Mouse (Mus musculus) hindbrain, embryonic 15.5 days (tissue): Measurements from ENCODE around the gene Fgr. TPM values are rescaled to one million over a fixed set of nuclear protein-coding genes. Genes with fewer than 3 reads are reported as not detected.

Source experiments
- ATAC-seq: fragments of 200-750 bp; cut with Nextera tagmentation; 2 replicates; pipeline ENCODE4 v1.8.0; 2017; ENCODE audit warnings: low read depth, moderate number of reproducible peaks, moderate TSS enrichment; ENCODE audit not compliant: low FRiP score
- H3K27ac ChIP-seq: fragments of 300-500 bp; sonication (generic); replicated peaks from 2 replicates; pipeline ENCODE4 v1.5.1; 2015; ENCODE audit warnings: mild to moderate bottlenecking, inconsistent platforms
- H3K27me3 ChIP-seq: fragments of 300-500 bp; sonication (generic); 2 replicates; pipeline ENCODE4 v1.6.1; 2015; ENCODE audit warnings: control low read depth, inconsistent platforms
- H3K36me3 ChIP-seq: fragments of 300-500 bp; sonication (generic); 2 replicates; pipeline ENCODE4 v1.6.1; 2015; ENCODE audit warnings: control low read depth, inconsistent platforms
- H3K4me1 ChIP-seq: fragments of 300-500 bp; sonication (generic); replicated peaks from 2 replicates; pipeline ENCODE4 v1.6.1; 2015; ENCODE audit warnings: control low read depth, inconsistent platforms
- H3K4me2 ChIP-seq: fragments of 300-500 bp; sonication (generic); 2 replicates; pipeline ENCODE4 v1.6.1; 2015; ENCODE audit warnings: moderate library complexity, mild to moderate bottlenecking, inconsistent platforms
- H3K4me3 ChIP-seq: fragments of 300-500 bp; sonication (generic); 2 replicates; pipeline ENCODE4 v1.5.1; 2015; ENCODE audit warnings: mild to moderate bottlenecking, inconsistent platforms
- H3K9ac ChIP-seq: fragments of 300-500 bp; sonication (generic); 2 replicates; pipeline ENCODE4 v1.6.1; 2015; ENCODE audit warnings: inconsistent platforms
- H3K9me3 ChIP-seq: fragments of 300-500 bp; sonication (generic); 2 replicates; pipeline ENCODE4 v1.6.1; 2016; ENCODE audit warnings: control low read depth, inconsistent platforms
- WGBS: fragments of 180-500 bp; shearing (Covaris S2); methylation state at CpG from one replicate; pipeline ENCODE4 v1.1.7; 2015; 5-methylcytosine and 5-hydroxymethylcytosine counted together
- polyA plus RNA-seq: library from polyadenylated mRNA; unstranded; fragments of >200 nt; fragmentation: Nextera tagmentation; extraction: Ambion mirVana; gene quantifications from 2 replicates; pipeline ENCODE4 v1.2.1, GENCODE M21; 2015

Fgr gene
- polyA plus RNA-seq, 1 experiment from 2014 or later = 0.21 TPM

GRCm38 (mm10) chr4:133013266-133013891 lies 39.5 kb downstream of the Fgr start:
- Histone ChIP-seq H3K9ac (peak overlapping the region; percentile 98), H3K27ac (peak overlapping the region; percentile 98), H3K4me1 (peaks cover 67% of the 10 kb centered on the region), H3K4me2 (peak overlapping the region; percentile 95), H3K36me3 (no peaks in the 10 kb centered on the region), H3K4me3 (peak overlapping the region; percentile 99), H3K9me3 (no peaks in the 10 kb centered on the region), H3K27me3 (peaks cover 10% of the 10 kb centered on the region)
- WGBS = 1% methylated on average over 10 of the region's 18 CpGs
- peak; percentile 20; the same call in 1 of the 2 replicates for ATAC-seq

GRCm38 (mm10) chr4:133014088-133014487 lies 40.2 kb downstream of the Fgr start:
- peak overlapping the region; percentile 99 for H3K4me3 ChIP-seq
- no peaks in the 10 kb centered on the region for H3K9me3 ChIP-seq
- peak overlapping the region; percentile 98 for H3K27ac ChIP-seq
- H3K4me1 ChIP-seq = peaks cover 73% of the 10 kb centered on the region
- H3K4me2 ChIP-seq = peak overlapping the region; percentile 95
- peaks cover 10% of the 10 kb centered on the region for H3K27me3 ChIP-seq
- peak overlapping the region; percentile 98 for H3K9ac ChIP-seq
- 12% methylated on average over 5 of the region's 5 CpGs for WGBS
- ATAC-seq = no peak
- H3K36me3 ChIP-seq = no peaks in the 10 kb centered on the region

GRCm38 (mm10) chr4:133014896-133015709 lies 41.2 kb downstream of the Fgr start:
- Histone ChIP-seq H3K36me3 (no peaks in the 10 kb centered on the region), H3K4me1 (peaks cover 82% of the 10 kb centered on the region), H3K9ac (no peak overlapping the region), H3K4me3 (peak overlapping the region; percentile 99), H3K4me2 (peak overlapping the region; percentile 95), H3K27me3 (peaks cover 5% of the 10 kb centered on the region), H3K27ac (peak overlapping the region; percentile 10; the same call in 1 of the 2 replicates), H3K9me3 (no peaks in the 10 kb centered on the region)
- ATAC-seq = no peak
- WGBS = 17% methylated on average over 10 of the region's 10 CpGs

GRCm38 (mm10) chr4:133015710-133016651 lies 42.1 kb downstream of the Fgr start:
- H3K4me1 ChIP-seq = peaks cover 82% of the 10 kb centered on the region
- H3K27ac ChIP-seq = peak overlapping the region; percentile 27; the same call in 1 of the 2 replicates
- 32% methylated on average over 9 of the region's 9 CpGs for WGBS
- peak overlapping the region; percentile 95 for H3K4me2 ChIP-seq
- H3K36me3 ChIP-seq = no peaks in the 10 kb centered on the region
- no peaks in the 10 kb centered on the region for H3K27me3 ChIP-seq
- H3K9ac ChIP-seq = no peak overlapping the region
- no peak overlapping the region for H3K4me3 ChIP-seq
- H3K9me3 ChIP-seq = no peaks in the 10 kb centered on the region
- ATAC-seq = peak; percentile 15; the same call in 1 of the 2 replicates

GRCm38 (mm10) chr4:133016677-133017415 lies 43.0 kb downstream of the Fgr start:
- Histone ChIP-seq H3K9ac (peak overlapping the region; percentile 15; the same call in 1 of the 2 replicates), H3K27ac (peak overlapping the region; percentile 23; the same call in 1 of the 2 replicates), H3K4me1 (peaks cover 88% of the 10 kb centered on the region), H3K27me3 (no peaks in the 10 kb centered on the region), H3K9me3 (no peaks in the 10 kb centered on the region), H3K4me3 (no peak overlapping the region), H3K4me2 (peak overlapping the region; percentile 95), H3K36me3 (no peaks in the 10 kb centered on the region)
- ATAC-seq = no peak
- WGBS = 57% methylated on average over 4 of the region's 4 CpGs

GRCm38 (mm10) chr4:133017597-133018262 lies 43.8 kb downstream of the Fgr start:
- 0 out of 2 replicates have a peak overlapping the region, but pooled peaks have one; percentile 95 for H3K4me2 ChIP-seq
- no peak overlapping the region for H3K27ac ChIP-seq
- no peak for ATAC-seq

GRCm38 (mm10) chr4:133018263-133018798 lies 44.4 kb downstream of the Fgr start:
- Histone ChIP-seq H3K27me3 (no peaks in the 10 kb centered on the region), H3K4me1 (peaks cover 98% of the 10 kb centered on the region), H3K4me3 (no peak overlapping the region), H3K9me3 (no peaks in the 10 kb centered on the region), H3K27ac (no peak overlapping the region), H3K4me2 (no peak overlapping the region), H3K9ac (no peak overlapping the region), H3K36me3 (no peaks in the 10 kb centered on the region)
- no peak for ATAC-seq
- 62% methylated on average over 3 of the region's 3 CpGs for WGBS

More at GRCm38 (mm10) chr4:133017597-133018262, 43.8 kb downstream of the Fgr start:
- peaks cover 97% of the 10 kb centered on the region for H3K4me1 ChIP-seq
- H3K27me3 ChIP-seq = no peaks in the 10 kb centered on the region
- no peak overlapping the region for H3K4me3 ChIP-seq
- 65% methylated on average over 6 of the region's 6 CpGs for WGBS
- no peaks in the 10 kb centered on the region for H3K9me3 ChIP-seq
- H3K9ac ChIP-seq = no peak overlapping the region
- H3K36me3 ChIP-seq = no peaks in the 10 kb centered on the region

- peak overlapping the region; percentile 60 for H3K27ac ChIP-seq
- H3K27me3 ChIP-seq = no peaks in the 10 kb centered on the region
- no peak overlapping the region for H3K4me3 ChIP-seq
- 11% methylated on average over 5 of the region's 6 CpGs for WGBS
- peaks cover 98% of the 10 kb centered on the region for H3K4me1 ChIP-seq
- no peaks in the 10 kb centered on the region for H3K9me3 ChIP-seq
- H3K9ac ChIP-seq = no peak overlapping the region
- H3K4me2 ChIP-seq = peak overlapping the region; percentile 51; the same call in 1 of the 2 replicates
- H3K36me3 ChIP-seq = no peaks in the 10 kb centered on the region
- no peak for ATAC-seq
These were observed 46.8 kb downstream of the Fgr start for GRCm38 (mm10) chr4:133020721-133021120.

- H3K36me3 ChIP-seq = no peaks in the 10 kb centered on the region
- H3K27me3 ChIP-seq = no peaks in the 10 kb centered on the region
- peak overlapping the region; percentile 51 for H3K4me2 ChIP-seq
- 3% methylated on average over 9 of the region's 9 CpGs for WGBS
- peak overlapping the region; percentile 9; the same call in 1 of the 2 replicates for H3K4me3 ChIP-seq
- no peak overlapping the region; the same call in 1 of the 2 replicates for H3K9ac ChIP-seq
- peak overlapping the region; percentile 60 for H3K27ac ChIP-seq
- H3K9me3 ChIP-seq = no peaks in the 10 kb centered on the region
- peaks cover 98% of the 10 kb centered on the region for H3K4me1 ChIP-seq
- ATAC-seq = no peak
These were observed 47.3 kb downstream of the Fgr start for GRCm38 (mm10) chr4:133021181-133021671.

GRCm38 (mm10) chr4:133022217-133022616 lies 48.3 kb downstream of the Fgr start:
- Histone ChIP-seq H3K4me2 (peak overlapping the region; percentile 51), H3K4me3 (0 out of 2 replicates have a peak overlapping the region, but pooled peaks have one; percentile 9), H3K9ac (peak overlapping the region; percentile 30; the same call in 1 of the 2 replicates), H3K36me3 (no peaks in the 10 kb centered on the region), H3K27me3 (no peaks in the 10 kb centered on the region), H3K4me1 (peaks cover 96% of the 10 kb centered on the region), H3K9me3 (no peaks in the 10 kb centered on the region), H3K27ac (peak overlapping the region; percentile 60)
- ATAC-seq = no peak
- WGBS = 5% methylated on average over 14 of the region's 14 CpGs
